Mouse (Mus musculus) embryonic facial prominence, embryonic 10.5 days (tissue): ENCODE measurements around the gene Meioc. TPM values are rescaled to one million over a fixed set of nuclear protein-coding genes. Genes with fewer than 3 reads are reported as not detected.
A peak's percentile ranks its signal among the peaks of the same experiment; 100 is the strongest.
"Not testable (repeated sequence)": the region's sequence is repeated elsewhere in the genome, so short reads cannot be mapped to it uniquely, and the experiment has no call there.

Experiments used
- DNase-seq: peaks from one replicate; pipeline ENCODE4 v3.0.0-alpha.2; 2017; ENCODE audit warnings: low spot score
- H3K27ac ChIP-seq: fragments of 300-500 bp; sonication (generic); replicated peaks from 2 replicates; pipeline ENCODE4 v1.5.1; 2016; ENCODE audit warnings: mild to moderate bottlenecking
- H3K27me3 ChIP-seq: fragments of 300-500 bp; sonication (generic); replicated peaks from 2 replicates; pipeline ENCODE4 v1.6.1; 2016; ENCODE audit warnings: low read depth, mild to moderate bottlenecking; ENCODE audit not compliant: poor library complexity, severe bottlenecking
- H3K36me3 ChIP-seq: fragments of 300-500 bp; sonication (generic); replicated peaks from 2 replicates; pipeline ENCODE4 v1.6.1; 2016; ENCODE audit warnings: mild to moderate bottlenecking, moderate library complexity
- H3K4me1 ChIP-seq: fragments of 300-500 bp; sonication (generic); 2 replicates; pipeline ENCODE4 v1.6.1; 2016
- H3K4me3 ChIP-seq: fragments of 300-500 bp; sonication (generic); 2 replicates; pipeline ENCODE4 v1.5.1; 2016; ENCODE audit warnings: mild to moderate bottlenecking, moderate library complexity
- H3K9me3 ChIP-seq: fragments of 300-500 bp; sonication (generic); 2 replicates; pipeline ENCODE4 v1.6.1; 2016; ENCODE audit warnings: mild to moderate bottlenecking
- WGBS: fragments of 180-500 bp; shearing (Covaris S2); methylation state at CpG from one replicate; pipeline ENCODE4 v1.1.7; 2016; 5-methylcytosine and 5-hydroxymethylcytosine counted together
- microRNA-seq: library from miRNA; unstranded; fragments of <30 nt; microRNA quantifications from one replicate; pipeline ENCODE4, GENCODE M21; 2017
- polyA plus RNA-seq: library from polyadenylated mRNA; unstranded; fragments of >200 nt; fragmentation: Nextera tagmentation; extraction: Ambion mirVana; gene quantifications from 2 replicates; pipeline ENCODE4 v1.2.1, GENCODE M21; 2016

Gene Meioc
- polyA plus RNA-seq, 1 experiment from 2014 or later = 0.39 TPM

DNA sequence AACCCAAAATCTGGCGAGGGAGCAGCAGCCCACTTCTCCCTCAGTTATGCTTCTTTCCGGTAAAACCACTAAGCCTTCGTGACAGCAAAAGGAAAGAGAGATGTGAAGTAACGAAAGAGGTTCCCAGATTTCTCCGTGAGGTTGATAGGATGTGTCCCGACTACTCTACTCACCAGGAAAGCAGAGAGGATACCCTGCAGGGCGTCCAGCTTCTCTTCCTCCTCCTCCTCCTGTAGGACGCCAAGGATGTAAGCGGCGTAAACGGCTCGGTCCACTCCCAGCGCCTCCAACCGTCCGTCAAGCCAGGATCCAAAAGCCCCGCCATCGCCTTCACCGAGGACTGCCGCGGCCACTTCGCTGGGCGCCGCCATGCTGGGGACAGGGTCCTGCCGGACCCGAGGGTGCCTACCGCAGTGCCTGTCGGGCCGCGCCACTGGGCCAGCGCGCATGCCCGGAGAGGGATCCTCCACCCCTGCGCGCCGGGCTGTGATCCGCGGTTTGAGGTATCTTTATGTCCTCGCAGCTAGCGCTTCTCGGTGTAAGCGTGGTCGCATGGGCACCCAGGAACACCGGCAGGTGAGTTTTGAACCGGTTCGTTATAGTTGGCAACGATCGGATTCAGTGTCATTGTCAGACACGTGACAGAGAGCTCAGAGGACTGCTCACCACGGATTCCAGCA, 34.0 kb downstream of the Meioc start, which contains the start of gene Ccdc43:
Gene Ccdc43, minus strand, starts transcription at position 445 of the 680 bp plus-strand sequence.
- peak; percentile 90 for DNase-seq
- WGBS = under 1% methylated on average over 49 of the region's 49 CpGs
- H3K27ac ChIP-seq = peak within 1 kb of the TSS; percentile 90

DNA sequence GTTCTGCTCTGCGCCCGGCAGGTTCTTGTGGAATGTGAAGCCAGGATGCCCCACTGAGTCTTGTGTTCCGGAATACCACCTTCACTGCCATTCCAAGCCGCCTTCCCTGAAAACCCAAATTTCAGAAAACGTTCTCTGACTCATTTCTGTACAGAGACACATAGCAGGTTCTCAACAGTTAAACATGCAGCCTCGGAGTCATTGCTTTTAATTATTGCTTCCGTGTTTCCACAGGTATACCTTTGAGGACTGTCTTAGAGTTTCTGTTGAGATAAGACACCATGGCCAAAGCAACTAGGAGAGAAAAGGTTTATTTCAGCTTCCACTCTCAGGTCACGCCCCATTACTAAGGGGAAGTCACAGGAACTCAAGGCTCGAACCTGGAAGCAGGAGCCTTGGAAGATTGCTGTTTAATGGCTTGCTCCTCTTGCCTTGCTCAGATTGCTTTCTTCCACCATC, 34.5 kb downstream of the Meioc start:
- H3K9me3 ChIP-seq = no peaks in the 10 kb centered on the region
- peaks cover 20% of the 10 kb centered on the region for H3K4me1 ChIP-seq
- peaks cover 23% of the 10 kb centered on the region for H3K36me3 ChIP-seq
- H3K27me3 ChIP-seq = no peaks in the 10 kb centered on the region
- WGBS = 25% methylated on average over 9 of the region's 9 CpGs
- peak overlapping the region; percentile 89 for H3K4me3 ChIP-seq
- peak overlapping the region; percentile 90 for H3K27ac ChIP-seq
- no peak for DNase-seq

More for the DNA sequence above, 34.0 kb downstream of the Meioc start, which contains the start of gene Ccdc43:
- H3K9me3 ChIP-seq = no peaks in the 10 kb centered on the region
- H3K36me3 ChIP-seq = peaks cover 28% of the 10 kb centered on the region
- no peaks in the 10 kb centered on the region for H3K27me3 ChIP-seq
- H3K4me1 ChIP-seq = peaks cover 20% of the 10 kb centered on the region
- H3K4me3 ChIP-seq = peak within 1 kb of the TSS; percentile 89

DNA sequence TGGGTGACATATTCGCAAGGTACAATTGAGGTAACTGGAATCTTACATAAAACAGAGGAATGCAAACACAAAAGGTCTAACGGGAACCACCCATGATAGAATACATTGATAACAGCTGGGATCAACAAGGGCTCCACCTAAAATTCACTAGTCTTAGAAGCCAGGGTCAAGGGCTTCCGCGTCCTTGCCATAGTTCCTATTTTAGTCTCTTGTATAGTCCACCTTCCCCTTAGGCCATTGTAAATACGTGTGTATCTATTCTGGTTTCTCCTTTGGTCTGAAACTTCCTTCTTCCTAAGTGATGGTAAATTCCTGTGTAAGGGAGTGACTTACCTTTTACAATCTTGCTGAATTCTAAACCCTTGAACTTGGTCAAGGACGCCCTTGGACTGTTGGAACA, 38.7 kb downstream of the Meioc start:
- not testable (repeated sequence) for H3K9me3 ChIP-seq, H3K27me3 ChIP-seq, DNase-seq, H3K4me3 ChIP-seq, H3K4me1 ChIP-seq, H3K36me3 ChIP-seq, H3K27ac ChIP-seq
- 93% methylated on average over 6 of the region's 6 CpGs for WGBS

DNA sequence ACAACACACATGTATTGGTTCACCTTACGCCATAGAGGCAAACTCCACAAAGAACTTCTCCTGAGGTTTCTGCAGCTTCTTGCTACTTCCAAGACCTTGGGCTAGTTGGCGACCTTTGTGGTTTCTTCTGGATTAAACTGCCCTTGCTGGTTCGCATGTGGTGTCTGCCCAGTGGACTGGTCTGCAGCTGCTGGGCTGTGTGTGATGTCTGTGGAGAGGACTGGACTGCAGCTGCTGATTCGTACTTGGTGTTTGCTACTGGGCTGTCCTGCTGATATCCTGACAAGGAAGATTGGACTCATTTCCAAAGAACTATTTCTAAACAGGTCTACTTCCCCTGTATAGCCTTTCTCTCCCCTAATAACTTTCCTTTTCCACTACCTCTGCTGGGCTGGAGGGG, 48.9 kb downstream of the Meioc start:
- 90% methylated on average over 4 of the region's 4 CpGs for WGBS
- DNase-seq = no peak
- H3K4me1 ChIP-seq = peaks cover 5% of the 10 kb centered on the region; the same call in 1 of the 2 replicates
- no peak overlapping the region for H3K27ac ChIP-seq
- H3K9me3 ChIP-seq = peaks cover 3% of the 10 kb centered on the region; the same call in 1 of the 2 replicates
- no peaks in the 10 kb centered on the region for H3K36me3 ChIP-seq
- H3K27me3 ChIP-seq = no peaks in the 10 kb centered on the region
- H3K4me3 ChIP-seq = no peak overlapping the region

DNA sequence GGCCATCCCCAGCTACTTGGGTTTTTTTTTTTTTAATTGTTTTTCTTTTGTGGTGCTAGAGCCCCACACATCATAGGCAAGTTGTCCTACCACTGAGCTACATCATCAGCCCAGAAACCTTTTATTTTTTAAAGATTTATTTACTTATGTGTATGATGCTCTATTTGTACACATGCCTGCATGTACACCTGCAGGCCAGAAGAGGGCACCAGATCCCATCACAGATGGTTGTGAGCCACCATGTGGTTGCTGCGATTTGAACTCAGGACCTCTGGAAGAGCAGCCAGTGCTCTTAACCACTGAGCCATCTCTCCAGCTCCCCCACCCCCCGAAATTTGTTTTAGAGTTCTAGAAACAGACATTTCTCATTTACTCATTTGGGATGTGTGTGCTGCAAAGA, 51.1 kb downstream of the Meioc start:
- H3K36me3 ChIP-seq, H3K4me3 ChIP-seq, H3K27ac ChIP-seq, H3K9me3 ChIP-seq, H3K27me3 ChIP-seq, DNase-seq, H3K4me1 ChIP-seq: not testable (repeated sequence)
- 76% methylated on average over 2 of the region's 2 CpGs for WGBS

DNA sequence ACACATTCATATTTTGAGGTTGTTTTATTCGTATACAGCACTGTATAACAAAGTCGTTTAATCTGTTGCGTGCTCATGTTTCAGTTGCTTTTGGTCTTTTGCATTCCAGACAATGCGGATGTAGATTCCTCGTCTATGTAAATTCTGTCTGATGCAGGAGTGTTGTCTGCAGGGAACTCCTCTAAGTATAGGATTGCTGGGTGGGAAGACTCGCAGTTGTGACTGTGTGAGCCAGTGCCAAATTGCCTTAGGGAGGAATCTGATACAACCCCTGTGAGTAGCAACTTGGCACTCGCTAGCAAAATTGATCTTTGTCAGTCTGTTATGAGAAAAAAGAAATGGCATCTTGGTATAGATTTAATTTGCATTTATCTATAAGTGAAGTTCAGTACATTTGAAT, 52.6 kb downstream of the Meioc start:
- WGBS = 75% methylated on average over 7 of the region's 7 CpGs
- DNase-seq = no peak
- Histone ChIP-seq H3K27me3 (no peaks in the 10 kb centered on the region), H3K36me3 (no peaks in the 10 kb centered on the region), H3K4me3 (no peak overlapping the region), H3K4me1 (peaks cover 5% of the 10 kb centered on the region; the same call in 1 of the 2 replicates), H3K9me3 (peaks cover 3% of the 10 kb centered on the region; the same call in 1 of the 2 replicates), H3K27ac (no peak overlapping the region)

DNA sequence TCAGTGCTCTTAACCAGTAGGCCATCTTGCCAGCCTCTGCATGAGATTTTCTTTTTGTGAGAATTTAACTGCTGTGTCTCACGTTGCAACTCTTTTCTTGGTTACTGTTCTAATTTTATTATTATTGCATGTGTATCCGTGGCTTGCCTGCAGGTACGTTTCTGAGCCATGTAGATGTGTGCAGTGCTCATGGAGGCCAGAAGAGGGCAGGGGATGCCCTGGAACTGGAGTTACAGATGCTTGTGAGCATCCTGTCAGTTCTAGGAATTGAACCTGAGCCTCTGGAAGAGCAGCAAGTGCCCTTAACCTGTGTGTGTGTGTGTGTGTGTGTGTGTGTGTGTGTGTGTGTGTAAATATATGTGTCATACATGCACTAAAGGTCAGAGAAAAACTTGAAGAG, 62.1 kb downstream of the Meioc start:
- H3K4me1 ChIP-seq = no peaks in the 10 kb centered on the region
- 39% methylated on average over 3 of the region's 3 CpGs for WGBS
- H3K9me3 ChIP-seq = no peaks in the 10 kb centered on the region
- no peaks in the 10 kb centered on the region for H3K27me3 ChIP-seq
- H3K4me3 ChIP-seq = no peak overlapping the region
- H3K27ac ChIP-seq = no peak overlapping the region
- DNase-seq = peak; percentile 23
- no peaks in the 10 kb centered on the region for H3K36me3 ChIP-seq

DNA sequence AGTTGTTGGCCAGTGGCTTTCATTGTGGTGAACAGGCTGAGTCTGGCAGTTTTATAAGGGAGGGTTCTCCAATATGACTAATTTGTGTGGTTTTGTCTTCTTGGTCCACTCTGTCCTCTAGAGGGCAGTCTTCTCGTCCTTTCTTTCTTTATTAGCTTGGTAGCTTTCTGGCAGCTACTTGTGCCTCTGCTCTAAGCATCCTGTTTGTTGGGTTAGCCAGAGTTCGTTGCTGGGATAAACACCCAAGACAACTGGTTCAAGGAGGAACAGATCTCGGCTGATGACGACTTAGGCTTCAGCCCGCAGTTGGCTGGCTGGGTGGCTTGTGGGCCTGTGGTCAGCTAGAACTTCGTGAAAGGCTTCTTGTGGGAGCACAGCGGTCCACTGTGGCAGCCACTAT, 65.1 kb downstream of the Meioc start:
- Histone ChIP-seq H3K27ac (no peak overlapping the region), H3K36me3 (no peaks in the 10 kb centered on the region), H3K9me3 (no peaks in the 10 kb centered on the region), H3K27me3 (no peaks in the 10 kb centered on the region), H3K4me3 (no peak overlapping the region), H3K4me1 (no peaks in the 10 kb centered on the region)
- WGBS = 36% methylated on average over 7 of the region's 7 CpGs
- DNase-seq = no peak

DNA sequence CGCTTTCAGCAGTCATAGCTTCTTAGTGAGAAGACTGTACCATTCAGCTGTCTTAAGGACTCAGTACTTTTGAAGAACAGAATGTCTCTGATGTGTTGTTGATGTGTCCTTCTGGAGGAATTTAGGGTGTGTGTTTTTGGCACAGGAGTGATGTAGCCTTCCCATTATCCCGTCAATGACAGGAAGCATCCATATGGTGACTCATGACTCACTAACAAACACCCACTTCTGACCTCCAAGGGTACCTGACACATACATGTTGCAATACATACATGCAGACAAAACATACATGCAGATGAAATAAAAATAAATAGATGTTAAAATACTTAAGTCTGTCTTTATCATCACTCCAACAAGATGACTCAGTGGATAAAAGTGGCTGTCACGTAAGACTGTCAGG, 66.3 kb downstream of the Meioc start:
- no peaks in the 10 kb centered on the region for H3K9me3 ChIP-seq
- DNase-seq = no peak

DNA sequence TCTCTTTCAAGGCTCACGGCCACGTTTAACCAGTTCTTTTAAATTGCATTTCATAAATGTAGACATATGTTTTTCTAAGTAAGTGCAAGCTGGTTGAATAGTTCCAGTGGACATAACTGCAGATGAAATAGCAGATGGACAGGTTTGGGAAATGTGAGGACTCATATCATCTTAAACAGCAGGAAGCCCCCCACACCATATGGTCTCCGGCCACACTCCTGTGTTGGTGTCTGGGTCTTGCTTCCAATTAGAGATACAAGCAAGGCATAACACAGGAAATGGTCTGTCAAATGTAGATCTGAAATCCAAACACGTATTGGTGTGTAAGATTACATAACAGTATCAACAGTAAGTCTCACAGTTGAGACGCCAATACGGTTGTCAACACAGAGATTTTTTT, 67.8 kb downstream of the Meioc start:
- Histone ChIP-seq H3K36me3 (no peaks in the 10 kb centered on the region), H3K4me1 (no peaks in the 10 kb centered on the region), H3K9me3 (no peaks in the 10 kb centered on the region), H3K27ac (no peak overlapping the region), H3K27me3 (no peaks in the 10 kb centered on the region), H3K4me3 (no peak overlapping the region)
- WGBS = 91% methylated on average over 6 of the region's 6 CpGs
- DNase-seq = no peak

More for the DNA sequence above, 66.3 kb downstream of the Meioc start:
- no peak overlapping the region for H3K27ac ChIP-seq
- WGBS = 86% methylated on average over 3 of the region's 3 CpGs
- H3K4me1 ChIP-seq = no peaks in the 10 kb centered on the region
- H3K27me3 ChIP-seq = no peaks in the 10 kb centered on the region
- H3K4me3 ChIP-seq = no peak overlapping the region
- no peaks in the 10 kb centered on the region for H3K36me3 ChIP-seq

Small RNA genes within 50 kb of the gene (microRNA-seq; reads per million reads assigned to microRNA genes)
- not detected for gene Gm22920

Other genes starting within 250 kb of the Meioc start
- gene Grn, start 233.4 kb upstream of the Meioc start, polyA plus RNA-seq = 79.4 and 87.3 TPM in 2 replicates
- gene Fam171a2, start 216.0 kb upstream of the Meioc start, polyA plus RNA-seq = 3.4 and 3.7 TPM in 2 replicates
- 3.9 and 6.5 TPM in 2 replicates for gene Itga2b, start 193.6 kb upstream of the Meioc start, polyA plus RNA-seq
- gene Gpatch8, start 107.3 kb upstream of the Meioc start, polyA plus RNA-seq = 74.6 and 76.7 TPM in 2 replicates
- 5.3 and 6.2 TPM in 2 replicates for gene Gm11627, start 84.3 kb upstream of the Meioc start, polyA plus RNA-seq
- 45.8 and 49.0 TPM in 2 replicates for gene Fzd2, start 59.3 kb upstream of the Meioc start, polyA plus RNA-seq
- 58.1 and 59.8 TPM in 2 replicates for gene Ccdc43, start 34.1 kb downstream of the Meioc start, polyA plus RNA-seq
- gene Adam11, start 97.7 kb downstream of the Meioc start, polyA plus RNA-seq = 16.3 and 21.0 TPM in 2 replicates
- gene Gjc1, start 156.0 kb downstream of the Meioc start, polyA plus RNA-seq = 80.7 and 89.6 TPM in 2 replicates
- not detected in 2 replicates for gene Higd1b, start 172.1 kb downstream of the Meioc start, polyA plus RNA-seq
- gene Eftud2, start 217.3 kb downstream of the Meioc start, polyA plus RNA-seq = 347 and 348 TPM in 2 replicates
- 1.4 and 1.8 TPM in 2 replicates for gene Ccdc103, start 217.5 kb downstream of the Meioc start, polyA plus RNA-seq
- not detected in 2 replicates for gene Fam187a, start 221.5 kb downstream of the Meioc start, polyA plus RNA-seq
- 0.14 and 0.16 TPM in 2 replicates for gene Gfap, start 237.2 kb downstream of the Meioc start, polyA plus RNA-seq